Mouse (Mus musculus) naive thymus-derived CD4-positive, alpha-beta T cell, adult 2 months (primary cell): ENCODE results near the gene Adgrf2.
A peak's percentile ranks its signal among the peaks of the same experiment; 100 is the strongest.

ENCODE experiments used
- DNase-seq: peaks from one replicate; pipeline ENCODE4 v3.0.0-alpha.2; 2011; ENCODE audit warnings: low read depth

The Adgrf2 gene

GRCm38 (mm10) chr17:42741801-42742217 is at the start of gene Adgrf2:
Adgrf2 (minus strand) TSS chr17:42742179.
- DNase-seq = no peak

GRCm38 (mm10) chr17:42790787-42791186 is 48.8 kb upstream of the Adgrf2 start:
- DNase-seq = no peak

GRCm38 (mm10) chr17:42789723-42790122 is 47.7 kb upstream of the Adgrf2 start:
- DNase-seq = no peak

- no peak for DNase-seq
Observed at GRCm38 (mm10) chr17:42788686-42789453, 46.9 kb upstream of the Adgrf2 start.

DNA sequence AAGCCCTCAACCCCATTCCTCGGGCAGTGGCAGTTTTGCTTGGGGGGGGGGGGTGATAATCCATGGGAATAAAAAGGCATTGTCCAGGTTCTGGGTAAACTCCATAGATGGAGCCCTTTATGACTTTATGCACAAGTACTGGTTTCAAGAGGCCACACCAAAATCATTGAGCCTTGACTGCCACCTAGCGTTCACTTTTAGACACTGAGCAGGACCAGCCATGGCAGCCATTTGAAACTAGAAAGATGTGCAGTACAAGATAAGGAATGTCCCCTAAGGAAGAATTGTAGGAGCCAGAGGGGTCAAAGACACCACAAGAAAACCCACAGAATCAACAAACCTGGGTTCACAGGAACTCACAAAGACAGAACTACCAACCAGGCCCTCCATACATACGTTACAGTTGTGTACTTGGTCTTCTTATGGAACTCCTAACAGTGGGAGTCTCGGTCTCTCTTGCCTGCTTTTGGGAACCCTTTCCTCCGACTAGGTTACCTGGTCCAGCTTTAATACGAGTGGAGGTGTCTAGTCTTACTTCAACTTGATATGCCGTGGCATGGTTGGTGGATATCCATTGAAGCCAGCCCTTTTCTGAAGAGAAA is 40.3 kb upstream of the Adgrf2 start:
- peak; percentile 69 for DNase-seq

DNA sequence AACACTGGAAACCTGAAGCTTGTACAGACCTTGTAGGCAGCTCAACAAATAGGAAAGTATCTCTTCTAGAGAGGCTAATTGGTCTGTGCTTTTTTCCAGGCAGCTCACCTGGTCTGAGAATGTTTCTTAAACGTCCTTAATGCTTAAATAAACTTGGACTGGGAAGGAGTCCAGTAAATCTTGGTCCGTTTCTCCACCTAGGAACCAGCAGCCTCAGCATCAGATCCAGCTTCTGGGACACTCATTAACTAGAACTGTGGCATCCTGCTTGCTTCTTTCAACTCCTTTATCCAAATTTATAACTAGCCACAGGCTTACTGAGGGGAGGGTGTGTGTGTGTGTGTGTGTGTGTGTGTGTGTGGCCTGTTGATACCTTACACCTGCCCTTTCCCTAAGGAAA is 11.8 kb upstream of the Adgrf2 start:
- DNase-seq = no peak

DNA sequence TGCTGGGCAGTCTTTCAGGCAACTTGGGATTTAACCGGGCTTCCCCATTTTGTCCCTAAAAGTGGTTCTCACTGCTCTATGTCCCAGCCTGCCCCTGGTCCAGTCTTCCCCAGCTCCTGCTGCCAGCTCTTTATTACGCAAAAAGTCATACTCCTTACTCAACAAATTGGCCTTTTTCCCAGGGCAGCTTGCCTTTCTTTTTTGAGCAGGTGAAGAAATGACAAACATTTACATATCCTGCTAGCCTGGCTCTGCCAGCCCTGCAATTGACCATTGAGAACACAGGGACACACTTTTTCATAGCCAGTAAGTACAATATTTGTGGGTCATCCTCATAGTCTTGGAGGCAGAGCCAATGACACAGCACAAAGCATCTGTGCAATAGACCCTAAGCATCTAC is 10.2 kb upstream of the Adgrf2 start:
- no peak for DNase-seq

DNA sequence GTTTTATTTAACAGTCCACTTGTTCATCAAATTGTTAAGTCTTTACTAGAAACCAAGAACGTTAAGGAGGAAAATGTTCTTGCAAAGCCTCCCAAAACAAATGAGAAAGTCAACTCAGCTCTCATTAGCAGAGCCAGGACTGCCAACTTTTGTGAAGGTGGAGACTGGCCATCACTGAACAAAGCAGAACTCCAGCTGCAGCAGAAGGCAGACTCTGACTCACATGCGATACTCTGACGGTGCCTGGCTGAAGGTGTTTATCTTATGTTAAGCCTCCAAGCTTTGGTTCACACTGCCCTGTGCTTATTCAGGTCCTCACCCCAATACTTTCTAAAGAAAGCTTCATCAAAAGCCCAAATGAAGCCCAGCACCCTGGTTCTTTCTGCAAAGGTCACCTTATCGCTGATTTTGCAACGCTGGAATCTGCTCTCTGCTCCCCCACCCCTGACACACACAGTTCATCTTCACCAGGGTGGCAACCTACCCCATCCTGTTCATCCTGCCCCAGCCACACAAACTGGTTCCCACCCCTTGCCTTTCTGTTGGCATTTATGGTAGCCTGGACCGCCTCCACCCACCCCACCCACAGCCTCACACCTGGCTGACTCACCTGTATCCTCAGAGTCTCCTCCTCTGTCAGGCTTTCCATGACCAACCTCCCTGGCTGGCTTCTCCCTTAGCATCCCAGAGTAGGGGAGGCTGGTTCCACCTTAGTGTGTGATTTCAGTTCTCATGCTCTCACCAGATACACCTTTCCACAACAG is 3.9 kb upstream of the Adgrf2 start:
- DNase-seq = no peak

- DNase-seq = no peak
Observed at GRCm38 (mm10) chr17:42742823-42743222, 844 bp upstream of the Adgrf2 start.

DNA sequence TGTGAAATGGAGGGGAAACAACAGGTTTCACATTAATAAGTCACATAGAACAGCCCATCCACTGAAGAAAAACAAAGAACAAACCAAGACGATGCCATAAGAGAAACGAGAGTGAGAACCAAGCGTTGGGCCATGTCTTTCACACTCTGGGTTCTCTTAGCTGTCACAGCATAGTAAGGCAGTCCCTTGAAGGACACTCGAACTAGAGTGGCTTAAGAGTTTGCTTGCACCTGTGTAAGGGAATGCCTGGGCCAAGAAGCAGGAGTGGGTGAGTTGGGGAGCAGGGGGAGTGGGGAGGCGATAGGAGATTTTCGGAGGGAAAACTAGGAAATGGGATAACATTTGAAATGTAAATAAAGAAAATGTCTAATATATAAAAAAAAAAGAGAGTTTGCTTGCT is 3.2 kb downstream of the Adgrf2 start:
- no peak for DNase-seq

- DNase-seq = no peak
Observed at GRCm38 (mm10) chr17:42717161-42717560, 24.8 kb downstream of the Adgrf2 start.

GRCm38 (mm10) chr17:42714991-42715390 is 27.0 kb downstream of the Adgrf2 start:
- DNase-seq = no peak

GRCm38 (mm10) chr17:42710717-42711116 is 31.3 kb downstream of the Adgrf2 start:
- no peak for DNase-seq

DNA sequence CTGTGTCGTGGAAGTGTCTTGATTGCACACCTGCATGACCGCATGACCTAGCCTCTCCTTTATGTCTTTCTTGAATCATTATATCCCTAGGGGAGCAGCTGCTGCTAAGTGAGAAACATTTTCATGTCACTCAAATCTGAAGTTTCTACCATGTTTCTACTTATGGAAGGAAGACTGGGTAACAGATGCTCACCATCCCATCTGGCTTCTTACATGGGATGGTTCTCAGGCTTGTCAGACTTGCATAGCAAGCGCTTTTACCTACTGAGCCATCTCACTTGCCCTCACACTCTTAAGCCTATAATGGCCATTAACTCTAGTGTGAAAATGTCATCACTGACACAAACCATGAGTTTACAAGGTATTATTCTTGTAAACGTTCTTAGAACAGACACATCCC is 36.4 kb downstream of the Adgrf2 start:
- DNase-seq = no peak

GRCm38 (mm10) chr17:42702198-42702597 is 39.8 kb downstream of the Adgrf2 start:
- no peak for DNase-seq

DNA sequence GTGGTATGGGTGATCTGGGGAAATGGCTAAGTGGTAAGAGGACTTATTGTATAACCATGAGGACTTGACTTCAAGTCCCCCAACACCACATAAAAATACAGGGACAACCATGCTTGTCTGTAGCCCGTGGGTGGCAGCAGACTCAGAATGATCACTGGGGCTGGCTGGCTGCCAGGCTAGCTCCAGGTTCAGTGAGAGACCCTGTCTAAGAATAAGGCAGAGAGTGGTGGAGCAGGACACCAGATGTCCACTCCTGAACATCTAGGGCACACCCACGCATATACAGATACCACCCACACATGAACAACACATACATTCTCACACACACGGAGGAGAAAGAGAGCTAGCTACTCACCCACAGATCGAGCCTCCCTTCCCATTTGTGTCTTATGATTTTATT is 47.2 kb downstream of the Adgrf2 start:
- DNase-seq = no peak

GRCm38 (mm10) chr17:42692136-42692535 is 49.8 kb downstream of the Adgrf2 start, which contains the start of gene Adgrf4:
Adgrf4 (minus strand) TSS chr17:42692284.
- no peak for DNase-seq

- no peak for DNase-seq
Observed at GRCm38 (mm10) chr17:42690531-42690930, 51.4 kb downstream of the Adgrf2 start.
